Mouse (Mus musculus) thymus, adult 2 months (tissue): ENCODE results near the gene Creb3. TPM values are rescaled to one million over a fixed set of nuclear protein-coding genes. Genes with fewer than 3 reads are reported as not detected.

ENCODE experiments used
- DNase-seq: peaks from one replicate; pipeline ENCODE4 v3.0.0; 2021
- H3K27ac ChIP-seq: fragments of 200-500 bp; 2 replicates; pipeline ENCODE4 v1.5.1; 2012; ENCODE audit warnings: low read length, control low read depth; ENCODE audit not compliant: control insufficient read depth, insufficient read depth
- H3K27me3 ChIP-seq: fragments of 200-500 bp; 2 replicates; pipeline ENCODE4 v1.6.1; 2012; ENCODE audit warnings: mild to moderate bottlenecking, low read length, moderate library complexity, mixed read lengths; ENCODE audit not compliant: control insufficient read depth, insufficient read depth
- H3K36me3 ChIP-seq: fragments of 200-500 bp; 2 replicates; pipeline ENCODE4 v1.6.1; 2012; ENCODE audit warnings: mild to moderate bottlenecking, low read length, moderate library complexity; ENCODE audit not compliant: control insufficient read depth, insufficient read depth
- H3K4me1 ChIP-seq: fragments of 200-500 bp; replicated peaks from 2 replicates; pipeline ENCODE4 v1.6.1; 2012; ENCODE audit warnings: low read length; ENCODE audit not compliant: control insufficient read depth, insufficient read depth
- H3K4me3 ChIP-seq: fragments of 200-500 bp; 2 replicates; pipeline ENCODE4 v1.5.1; 2012; ENCODE audit warnings: mild to moderate bottlenecking, low read length, control low read depth, moderate library complexity; ENCODE audit not compliant: control insufficient read depth, insufficient read depth
- CTCF ChIP-seq: fragments of 200-500 bp; IDR thresholded peaks from 2 replicates; pipeline ENCODE4 v1.5.1; 2012; ENCODE audit warnings: mild to moderate bottlenecking, control low read depth, low read length, moderate library complexity, borderline replicate concordance; ENCODE audit not compliant: control insufficient read depth, poor library complexity, insufficient read depth; ENCODE audit errors: extremely low read depth
- POLR2A ChIP-seq: fragments of 200-500 bp; IDR thresholded peaks from 2 replicates; pipeline ENCODE4 v1.6.1; 2012; ENCODE audit warnings: mild to moderate bottlenecking, low read length, control low read depth, moderate library complexity; ENCODE audit not compliant: control insufficient read depth, poor library complexity, insufficient read depth; ENCODE audit errors: extremely low read depth
- WGBS: fragments of 180-500 bp; shearing (Covaris S2); methylation state at CpG from one replicate; pipeline ENCODE4 v1.1.7; 2018; 5-methylcytosine and 5-hydroxymethylcytosine counted together
- polyA plus RNA-seq: library from polyadenylated mRNA; depleted of rRNA; stranded (reverse); fragments of >200 nt; gene quantifications from 2 replicates; pipeline ENCODE4 v1.2.3, GENCODE M21; 2012

Gene Creb3
- polyA plus RNA-seq, 1 experiment, result 80.2 TPM

GRCm38 (mm10) chr4:43598200-43598599, 36.1 kb downstream of the Creb3 start:
- TF ChIP-seq POLR2A, result no peak
- WGBS, result 79% methylated on average over 4 of the region's 4 CpGs

GRCm38 (mm10) chr4:43598650-43599380, 36.7 kb downstream of the Creb3 start:
- TF ChIP-seq CTCF (no peak), POLR2A (no peak)
- no peaks in the 10 kb centered on the region for H3K27me3 ChIP-seq
- no peaks in the 10 kb centered on the region for H3K36me3 ChIP-seq
- no peak overlapping the region for H3K27ac ChIP-seq
- no peaks in the 10 kb centered on the region for H3K4me1 ChIP-seq
- 94% methylated on average over 7 of the region's 7 CpGs for WGBS
- no peak for DNase-seq
- no peak overlapping the region for H3K4me3 ChIP-seq

More at GRCm38 (mm10) chr4:43598200-43598599, 36.1 kb downstream of the Creb3 start:
- H3K27ac ChIP-seq, result no peak overlapping the region
- no peaks in the 10 kb centered on the region for H3K27me3 ChIP-seq
- H3K4me3 ChIP-seq, result no peak overlapping the region
- DNase-seq, result no peak
- no peaks in the 10 kb centered on the region for H3K36me3 ChIP-seq
- no peaks in the 10 kb centered on the region for H3K4me1 ChIP-seq

GRCm38 (mm10) chr4:43600195-43600934, 38.2 kb downstream of the Creb3 start:
- TF ChIP-seq POLR2A (no peak), CTCF (no peak)
- Histone ChIP-seq H3K4me1 (no peaks in the 10 kb centered on the region), H3K27me3 (no peaks in the 10 kb centered on the region), H3K27ac (no peak overlapping the region), H3K4me3 (no peak overlapping the region), H3K36me3 (no peaks in the 10 kb centered on the region)
- DNase-seq, result no peak
- 89% methylated on average over 9 of the region's 9 CpGs for WGBS

GRCm38 (mm10) chr4:43604099-43604498, 42.0 kb downstream of the Creb3 start:
- Histone ChIP-seq H3K36me3 (no peaks in the 10 kb centered on the region), H3K4me1 (no peaks in the 10 kb centered on the region), H3K27ac (no peak overlapping the region), H3K4me3 (no peak overlapping the region), H3K27me3 (no peaks in the 10 kb centered on the region)
- 74% methylated on average over 3 of the region's 3 CpGs for WGBS
- no peak for DNase-seq
- no peak for TF ChIP-seq POLR2A
- no peak for TF ChIP-seq CTCF

GRCm38 (mm10) chr4:43604751-43605685, 42.9 kb downstream of the Creb3 start:
- Histone ChIP-seq H3K36me3 (no peaks in the 10 kb centered on the region), H3K4me1 (no peaks in the 10 kb centered on the region), H3K27ac (no peak overlapping the region), H3K27me3 (no peaks in the 10 kb centered on the region), H3K4me3 (no peak overlapping the region)
- TF ChIP-seq POLR2A (no peak), CTCF (no peak)
- no peak for DNase-seq
- 60% methylated on average over 9 of the region's 9 CpGs for WGBS

GRCm38 (mm10) chr4:43612534-43612933, 50.4 kb downstream of the Creb3 start:
- Histone ChIP-seq H3K36me3 (no peaks in the 10 kb centered on the region), H3K27ac (no peak overlapping the region), H3K4me1 (no peaks in the 10 kb centered on the region), H3K4me3 (no peak overlapping the region), H3K27me3 (no peaks in the 10 kb centered on the region)
- no peak for DNase-seq
- 51% methylated on average over 10 of the region's 10 CpGs for WGBS
- TF ChIP-seq CTCF (no peak), POLR2A (no peak)
